Mouse (Mus musculus): Measurements from ENCODE around the gene Ppp1cc. TPM values are rescaled to one million over a fixed set of nuclear protein-coding genes. Genes with fewer than 3 reads are reported as not detected.
"Not testable (repeated sequence)": the region's sequence is repeated elsewhere in the genome, so short reads cannot be mapped to it uniquely, and the experiment has no call there.

Gene Ppp1cc
- polyA plus RNA-seq, 1 experiment: 73.9 TPM

- WGBS: 69% methylated on average over 1 of the region's 1 CpGs
- H3K27me3 ChIP-seq (ENCODE audit: control insufficient read depth, insufficient read depth, low read length): no peaks in the 10 kb centered on the region
- DNase-seq (ENCODE audit: low read depth in 1 of 2, low spot score in 2 of 2): peak; percentile 50 to 60
- H3K27ac ChIP-seq (ENCODE audit: insufficient read depth, low read length): no peak overlapping the region
- H3K4me1 ChIP-seq (ENCODE audit: control insufficient read depth, insufficient read depth, insufficient read length): peaks cover 10% of the 10 kb centered on the region; the same call in 1 of the 2 replicates
- peaks cover 28% of the 10 kb centered on the region for H3K36me3 ChIP-seq (ENCODE audit: control insufficient read depth, insufficient read depth, low read length)
- H3K4me3 ChIP-seq (ENCODE audit: extremely low read depth, insufficient read depth, insufficient read length): no peak overlapping the region
- TF ChIP-seq POLR2A (IDR thresholded peaks at IDR 0.05; ENCODE audit: low read depth, low read length) (no peak), CTCF (IDR thresholded peaks at IDR 0.05; ENCODE audit: extremely low read depth, insufficient read depth, insufficient read length, insufficient replicate concordance) (peak; percentile 75; the same call in 1 of the 2 replicates)
Measured at GRCm38 (mm10) chr5:122176398-122176797, 18.3 kb downstream of the Ppp1cc start.

DNA sequence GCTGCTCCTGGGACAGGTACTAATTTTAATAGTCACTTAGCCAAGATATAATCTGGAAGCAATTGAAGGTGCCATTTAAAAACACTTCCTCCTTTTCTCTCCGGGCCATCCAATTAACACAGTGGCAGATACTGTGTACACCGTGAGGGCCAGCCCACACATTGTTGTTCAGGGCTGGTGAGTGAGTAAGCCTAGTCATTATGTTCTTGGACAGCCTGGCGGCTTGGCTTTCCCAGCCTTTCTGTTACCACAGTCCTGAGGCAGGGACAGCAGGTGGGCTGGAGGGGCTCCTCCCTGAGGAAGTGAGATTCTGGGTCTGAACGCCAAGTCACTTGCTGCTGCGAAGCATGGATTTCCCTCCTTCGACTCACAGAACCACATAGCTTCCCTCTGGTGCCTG, 21.6 kb downstream of the Ppp1cc start:
- 7% methylated on average over 6 of the region's 6 CpGs for WGBS
- H3K27me3 ChIP-seq (ENCODE audit: control insufficient read depth, insufficient read depth, low read length): no peaks in the 10 kb centered on the region
- no peak for TF ChIP-seq POLR2A (IDR thresholded peaks at IDR 0.05; ENCODE audit: low read depth, low read length)
- TF ChIP-seq CTCF (IDR thresholded peaks at IDR 0.05; ENCODE audit: extremely low read depth, insufficient read depth, insufficient read length, insufficient replicate concordance): no peak
- peaks cover 14% of the 10 kb centered on the region; the same call in 1 of the 2 replicates for H3K4me1 ChIP-seq (ENCODE audit: control insufficient read depth, insufficient read depth, insufficient read length)
- DNase-seq (ENCODE audit: low read depth in 1 of 2, low spot score in 2 of 2): no peak
- H3K4me3 ChIP-seq (ENCODE audit: extremely low read depth, insufficient read depth, insufficient read length): no peak overlapping the region
- peak overlapping the region; percentile 55 for H3K27ac ChIP-seq (ENCODE audit: insufficient read depth, low read length)
- peaks cover 8% of the 10 kb centered on the region for H3K36me3 ChIP-seq (ENCODE audit: control insufficient read depth, insufficient read depth, low read length)

- no peak for DNase-seq (ENCODE audit: low read depth in 1 of 2, low spot score in 2 of 2)
- TF ChIP-seq CTCF (IDR thresholded peaks at IDR 0.05; ENCODE audit: extremely low read depth, insufficient read depth, insufficient read length, insufficient replicate concordance) (no peak), POLR2A (IDR thresholded peaks at IDR 0.05; ENCODE audit: low read depth, low read length) (no peak)
- H3K36me3 ChIP-seq (ENCODE audit: control insufficient read depth, insufficient read depth, low read length): no peaks in the 10 kb centered on the region
- peaks cover 10% of the 10 kb centered on the region; the same call in 1 of the 2 replicates for H3K4me1 ChIP-seq (ENCODE audit: control insufficient read depth, insufficient read depth, insufficient read length)
- H3K27ac ChIP-seq (ENCODE audit: insufficient read depth, low read length): peak overlapping the region; percentile 66
- WGBS: 15% methylated on average over 7 of the region's 7 CpGs
- H3K27me3 ChIP-seq (ENCODE audit: control insufficient read depth, insufficient read depth, low read length): no peaks in the 10 kb centered on the region
- H3K4me3 ChIP-seq (ENCODE audit: extremely low read depth, insufficient read depth, insufficient read length): no peak overlapping the region
Measured at GRCm38 (mm10) chr5:122184283-122184806, 26.3 kb downstream of the Ppp1cc start.

DNA sequence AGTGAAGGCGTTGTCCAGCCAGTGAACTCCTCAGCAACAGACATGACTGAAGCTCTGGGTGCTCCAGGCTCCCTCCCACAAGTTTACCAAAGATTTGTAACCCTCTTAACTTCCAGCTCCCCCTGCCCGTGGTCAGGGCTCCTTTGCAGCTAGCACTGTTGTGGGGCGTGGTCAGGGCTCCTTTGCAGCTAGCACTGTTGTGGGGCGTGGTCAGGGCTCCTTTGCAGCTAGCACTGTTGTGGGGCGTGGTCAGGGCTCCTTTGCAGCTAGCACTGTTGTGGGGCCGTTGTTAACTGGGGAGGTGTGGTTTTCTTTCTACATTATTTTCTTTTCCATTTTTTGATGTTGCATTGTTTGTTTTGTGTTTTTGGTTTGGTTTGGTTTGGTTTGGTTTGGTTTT, 26.8 kb downstream of the Ppp1cc start:
- 76% methylated on average over 6 of the region's 6 CpGs for WGBS
- H3K27ac ChIP-seq (ENCODE audit: insufficient read depth, low read length); H3K27me3 ChIP-seq (ENCODE audit: control insufficient read depth, insufficient read depth, low read length); H3K36me3 ChIP-seq (ENCODE audit: control insufficient read depth, insufficient read depth, low read length); H3K4me1 ChIP-seq (ENCODE audit: control insufficient read depth, insufficient read depth, insufficient read length); DNase-seq (ENCODE audit: low read depth in 1 of 2, low spot score in 2 of 2); H3K4me3 ChIP-seq (ENCODE audit: extremely low read depth, insufficient read depth, insufficient read length): not testable (repeated sequence)

GRCm38 (mm10) chr5:122189115-122189514, 31.0 kb downstream of the Ppp1cc start:
- H3K27me3 ChIP-seq (ENCODE audit: control insufficient read depth, insufficient read depth, low read length): no peaks in the 10 kb centered on the region
- H3K4me3 ChIP-seq (ENCODE audit: extremely low read depth, insufficient read depth, insufficient read length): no peak overlapping the region
- H3K27ac ChIP-seq (ENCODE audit: insufficient read depth, low read length): no peak overlapping the region
- H3K36me3 ChIP-seq (ENCODE audit: control insufficient read depth, insufficient read depth, low read length): no peaks in the 10 kb centered on the region
- no peak for TF ChIP-seq POLR2A (IDR thresholded peaks at IDR 0.05; ENCODE audit: low read depth, low read length)
- no peak for TF ChIP-seq CTCF (IDR thresholded peaks at IDR 0.05; ENCODE audit: extremely low read depth, insufficient read depth, insufficient read length, insufficient replicate concordance)
- peaks cover 5% of the 10 kb centered on the region; the same call in 1 of the 2 replicates for H3K4me1 ChIP-seq (ENCODE audit: control insufficient read depth, insufficient read depth, insufficient read length)
- DNase-seq (ENCODE audit: low read depth in 1 of 2, low spot score in 2 of 2): no peak
- WGBS: 22% methylated on average over 3 of the region's 3 CpGs

DNA sequence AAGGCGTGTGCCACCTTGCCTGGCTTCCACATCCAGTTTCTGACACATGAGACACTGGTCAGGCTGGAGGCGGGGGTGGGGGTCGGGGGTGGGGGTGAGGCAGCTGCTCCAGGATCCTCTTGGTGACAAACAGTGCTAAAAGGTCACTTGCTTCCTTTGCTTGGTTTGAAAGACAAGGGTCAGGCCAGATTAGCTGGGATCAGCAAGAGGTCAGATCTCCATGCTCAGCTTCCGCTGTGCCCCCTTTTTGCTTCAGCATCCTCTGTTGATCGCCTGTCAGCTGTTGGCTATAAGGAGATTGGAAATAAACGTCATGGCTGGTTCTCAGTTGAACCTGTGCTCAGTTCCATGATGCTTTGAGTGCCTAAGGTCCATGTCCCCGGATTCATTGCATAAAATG, 32.4 kb downstream of the Ppp1cc start:
- Histone ChIP-seq H3K4me1 (ENCODE audit: control insufficient read depth, insufficient read depth, insufficient read length) (no peaks in the 10 kb centered on the region; the same call in 1 of the 2 replicates), H3K27me3 (ENCODE audit: control insufficient read depth, insufficient read depth, low read length) (no peaks in the 10 kb centered on the region), H3K36me3 (ENCODE audit: control insufficient read depth, insufficient read depth, low read length) (no peaks in the 10 kb centered on the region), H3K4me3 (ENCODE audit: extremely low read depth, insufficient read depth, insufficient read length) (no peak overlapping the region), H3K27ac (ENCODE audit: insufficient read depth, low read length) (no peak overlapping the region)
- TF ChIP-seq POLR2A (IDR thresholded peaks at IDR 0.05; ENCODE audit: low read depth, low read length) (no peak), CTCF (IDR thresholded peaks at IDR 0.05; ENCODE audit: extremely low read depth, insufficient read depth, insufficient read length, insufficient replicate concordance) (no peak)
- DNase-seq (ENCODE audit: low read depth in 1 of 2, low spot score in 2 of 2): no peak
- WGBS: 88% methylated on average over 7 of the region's 7 CpGs

- Histone ChIP-seq H3K4me3 (ENCODE audit: extremely low read depth, insufficient read depth, insufficient read length) (no peak overlapping the region), H3K36me3 (ENCODE audit: control insufficient read depth, insufficient read depth, low read length) (no peaks in the 10 kb centered on the region), H3K4me1 (ENCODE audit: control insufficient read depth, insufficient read depth, insufficient read length) (no peaks in the 10 kb centered on the region; the same call in 1 of the 2 replicates), H3K27ac (ENCODE audit: insufficient read depth, low read length) (no peak overlapping the region), H3K27me3 (ENCODE audit: control insufficient read depth, insufficient read depth, low read length) (no peaks in the 10 kb centered on the region)
- 80% methylated on average over 12 of the region's 12 CpGs for WGBS
- DNase-seq (ENCODE audit: low read depth in 1 of 2, low spot score in 2 of 2): no peak
- TF ChIP-seq POLR2A (IDR thresholded peaks at IDR 0.05; ENCODE audit: low read depth, low read length) (no peak), CTCF (IDR thresholded peaks at IDR 0.05; ENCODE audit: extremely low read depth, insufficient read depth, insufficient read length, insufficient replicate concordance) (no peak)
Measured at GRCm38 (mm10) chr5:122191269-122192063, 33.4 kb downstream of the Ppp1cc start.
